Mouse (Mus musculus) bone marrow macrophage, adult 2 months (primary cell): ENCODE measurements around the gene 2810408A11Rik.

Source experiments
- CTCF ChIP-seq: IDR thresholded peaks from 2 replicates; pipeline ENCODE4 v1.5.1; 2012; ENCODE audit warnings: low read depth, mild to moderate bottlenecking, low read length, moderate library complexity
- POLR2A ChIP-seq: IDR thresholded peaks from 2 replicates; pipeline ENCODE4 v1.6.1; 2012; ENCODE audit warnings: mild to moderate bottlenecking, low read depth, low read length, borderline replicate concordance

DNA sequence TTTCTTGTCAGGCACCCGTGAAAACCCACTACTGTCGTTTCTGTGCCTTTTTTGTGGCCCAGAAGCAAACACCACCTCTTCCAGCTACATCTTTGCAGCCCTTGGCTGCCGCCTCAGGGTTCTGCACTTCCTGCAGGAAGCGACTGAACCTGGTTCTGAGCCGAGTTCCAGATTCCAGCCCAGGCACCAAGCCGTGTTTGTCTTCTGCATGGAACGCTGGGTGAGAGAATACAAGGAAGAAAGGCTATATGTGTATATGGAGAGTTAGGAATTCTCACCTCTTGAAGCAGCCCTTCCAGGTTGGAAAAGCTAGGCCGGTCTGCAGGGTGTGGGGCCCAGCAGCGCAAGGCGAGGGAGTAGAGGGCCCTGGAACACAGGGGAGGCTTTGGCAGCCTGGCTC, 46.1 kb downstream of the 2810408A11Rik start:
- TF ChIP-seq POLR2A (no peak), CTCF (no peak)
